ENCODE assay signal across 7 mouse cellular contexts in genomic region chr6:89631809-89632562, GRCm38 (mm10). TPM values are rescaled to one million over a fixed set of nuclear protein-coding genes. Genes with fewer than 3 reads are reported as not detected.
DNase-seq lines count a peak whose midpoint lies in the region; ATAC-seq and TF ChIP-seq lines count a peak whose summit lies in the region.

No protein-coding gene starts in this region.

- no peaks in the 10 kb centered on the region for H3K36me3 ChIP-seq in intestine, embryonic 15.5 days
- H3K36me3 ChIP-seq in midbrain, embryonic 15.5 days (replicated peaks), result no peaks in the 10 kb centered on the region
- no peaks in the 10 kb centered on the region for H3K36me3 ChIP-seq in spleen, adult 2 months (ENCODE audit: control insufficient read depth, insufficient read depth, low read length)

- intact Hi-C loops in left cerebral cortex, postnatal 14 days (cut with DNase I), result loop anchor here (5.0 kb wide), 3 partner anchors 75 to 655 kb away; partner anchors contain the start of gene Plxna1

- H3K9ac ChIP-seq in intestine, embryonic 15.5 days, result no peak overlapping the region
- H3K9ac ChIP-seq in midbrain, embryonic 15.5 days, result 0 out of 2 replicates have a peak overlapping the region, but pooled peaks have one; percentile 24

- no peaks in the 10 kb centered on the region for H3K9me3 ChIP-seq in intestine, embryonic 15.5 days
- no peaks in the 10 kb centered on the region for H3K9me3 ChIP-seq in midbrain, embryonic 15.5 days

- peak; percentile 46; the same call in 1 of the 2 replicates for TF ChIP-seq CTCF in spleen, adult 2 months (IDR thresholded peaks at IDR 0.05; ENCODE audit: extremely low read depth, insufficient read depth, insufficient read length, insufficient replicate concordance)

- peaks cover 3% of the 10 kb centered on the region for H3K4me1 ChIP-seq in intestine, embryonic 15.5 days (replicated peaks)
- peaks cover 10% of the 10 kb centered on the region for H3K4me1 ChIP-seq in midbrain, embryonic 15.5 days
- H3K4me1 ChIP-seq in spleen, adult 2 months (ENCODE audit: control insufficient read depth, insufficient read depth, insufficient read length), result peaks cover 4% of the 10 kb centered on the region; the same call in 1 of the 2 replicates

- H3K27me3 ChIP-seq in intestine, embryonic 15.5 days (replicated peaks), result no peaks in the 10 kb centered on the region
- no peaks in the 10 kb centered on the region for H3K27me3 ChIP-seq in midbrain, embryonic 15.5 days (replicated peaks)
- no peaks in the 10 kb centered on the region for H3K27me3 ChIP-seq in spleen, adult 2 months (ENCODE audit: control insufficient read depth, insufficient read depth, low read length)

- H3K27ac ChIP-seq in intestine, embryonic 15.5 days, result no peak overlapping the region
- no peak overlapping the region for H3K27ac ChIP-seq in midbrain, embryonic 15.5 days
- H3K27ac ChIP-seq in spleen, adult 2 months (ENCODE audit: insufficient read depth, low read length), result no peak overlapping the region

- TF ChIP-seq POLR2A in spleen, adult 2 months (IDR thresholded peaks at IDR 0.05; ENCODE audit: low read depth, low read length), result no peak

- H3K4me2 ChIP-seq in intestine, embryonic 15.5 days (replicated peaks), result 0 out of 2 replicates have a peak overlapping the region, but pooled peaks have one; percentile 32
- H3K4me2 ChIP-seq in midbrain, embryonic 15.5 days, result 0 out of 2 replicates have a peak overlapping the region, but pooled peaks have one; percentile 28

- peak; percentile 70 for ATAC-seq in common myeloid progenitor, adult 5-6 weeks (replicated peaks; ENCODE audit: low read depth, poor library complexity, severe bottlenecking)
- ATAC-seq in intestine, embryonic 15.5 days, result peak; percentile 84
- ATAC-seq in midbrain, embryonic 15.5 days (replicated peaks), result peak; percentile 84

- 11% methylated on average over 10 of the region's 10 CpGs for WGBS in intestine, embryonic 15.5 days
- WGBS in midbrain, embryonic 15.5 days, result 12% methylated on average over 10 of the region's 10 CpGs
- WGBS in spleen, adult 2 months, result 12% methylated on average over 10 of the region's 10 CpGs

- no peak overlapping the region for H3K4me3 ChIP-seq in intestine, embryonic 15.5 days (replicated peaks)
- H3K4me3 ChIP-seq in midbrain, embryonic 15.5 days, result no peak overlapping the region
- H3K4me3 ChIP-seq in spleen, adult 2 months (ENCODE audit: extremely low read depth, insufficient read depth, insufficient read length), result no peak overlapping the region

- DNase-seq in adrenal gland, adult (ENCODE audit: inconsistent age in 2 of 2, low spot score in 1 of 2), result peak; percentile 79 to 93
- peak; percentile 70 for DNase-seq in gastrocnemius, postnatal 10 days
- peak; percentile 92 to 96 for DNase-seq in left cerebral cortex, postnatal 14 days (ENCODE audit: low spot score in 2 of 2)
- DNase-seq in spleen, adult 2 months (ENCODE audit: low read depth in 1 of 2, low spot score in 2 of 2), result peak; percentile 71 to 73

RNA-seq across cellular contexts. Expression of gene Txnrd3, which starts 11.8 kb away (rescaled TPM):
- total RNA-seq in common myeloid progenitor, adult 5-6 weeks (2017), result 13.8 and 14.5 TPM in 2 replicates
- 1 to 10 TPM; 9.1 TPM for total RNA-seq in gastrocnemius, postnatal 10 days (2021)
- 8.5 and 8.8 TPM in 2 replicates for polyA plus RNA-seq in intestine, embryonic 15.5 days (2015; fragmentation: Nextera tagmentation; extraction: Ambion mirVana)
- 1 to 10 TPM; 4.8 to 5.2 TPM for total RNA-seq in left cerebral cortex, postnatal 14 days (2021)
- polyA plus RNA-seq in midbrain, embryonic 15.5 days (2015; fragmentation: Nextera tagmentation; extraction: Ambion mirVana), result 16.7 and 16.8 TPM in 2 replicates
- polyA plus RNA-seq in spleen, adult 2 months (2012; rRNA removed), result 2.9 and 4.1 TPM in 2 replicates

RNA-seq across cellular contexts. Expression of gene Chchd6, which starts 36.5 kb away (rescaled TPM):
- total RNA-seq in common myeloid progenitor, adult 5-6 weeks (2017), result 16.2 and 16.5 TPM in 2 replicates
- total RNA-seq in gastrocnemius, postnatal 10 days (2021), result 1 to 10 TPM; 5.3 to 5.7 TPM
- polyA plus RNA-seq in intestine, embryonic 15.5 days (2015; fragmentation: Nextera tagmentation; extraction: Ambion mirVana), result 40.6 and 44.1 TPM in 2 replicates
- 10 to 100 TPM; 86.4 to 86.6 TPM for total RNA-seq in left cerebral cortex, postnatal 14 days (2021)
- polyA plus RNA-seq in midbrain, embryonic 15.5 days (2015; fragmentation: Nextera tagmentation; extraction: Ambion mirVana), result 173 and 185 TPM in 2 replicates
- 7.4 and 11.1 TPM in 2 replicates for polyA plus RNA-seq in spleen, adult 2 months (2012; rRNA removed)
